Comparison of ENCODE assay signal across 8 mouse cellular contexts in genomic region chr5:73633141-73633540, GRCm38 (mm10). TPM values are rescaled to one million over a fixed set of nuclear protein-coding genes. Genes with fewer than 3 reads are reported as not detected.
DNase-seq lines count a peak whose midpoint lies in the region; TF ChIP-seq lines count a peak whose summit lies in the region.
"Had no signal": no experiment of that assay in that cellular context is flagged by ENCODE, and none has a peak within 500 bp of the region (broad histone marks: within the 10 kb centered on the region; RNA-seq: fewer than 3 reads in every experiment).

No protein-coding gene starts in this region.

- no peak overlapping the region for H3K4me3 ChIP-seq in E14TG2a.4 (replicated peaks; ENCODE audit: low read length)
- H3K4me3 ChIP-seq: liver, embryonic 15.5 days had no signal

- H3K27me3 ChIP-seq in E14TG2a.4 (ENCODE audit: insufficient read depth, low read length), result no peaks in the 10 kb centered on the region
- H3K27me3 ChIP-seq: liver, embryonic 15.5 days had no signal

- H3K9me3 ChIP-seq in E14TG2a.4 (ENCODE audit: low read length), result no peaks in the 10 kb centered on the region
- H3K9me3 ChIP-seq: liver, embryonic 15.5 days had no signal

- H3K4me1 ChIP-seq in E14TG2a.4 (replicated peaks; ENCODE audit: low read depth, low read length), result peaks cover 14% of the 10 kb centered on the region
- H3K4me1 ChIP-seq: liver, embryonic 15.5 days had no signal

- peak; percentile 58 for DNase-seq in WW6 (ENCODE audit: low read depth, low spot score)
- DNase-seq in embryo, embryonic 10 days (ENCODE audit: low spot score), result peak; percentile 76
- DNase-seq in heart, adult 8-10 months (ENCODE audit: low spot score), result peak; percentile 63
- DNase-seq in layer of hippocampus, postnatal 36 days, result peak; percentile 68 to 71
- peak; percentile 76 for DNase-seq in mesoderm, embryonic 11.5 days (ENCODE audit: low read depth, low spot score)
- DNase-seq in telencephalon, adult 2 months (ENCODE audit: low read depth, low spot score), result peak; percentile 45

- peak; percentile 88 for TF ChIP-seq CTCF in E14TG2a.4 (conservative IDR thresholded peaks at IDR 0.05; ENCODE audit: low read length)

- H3K36me3 ChIP-seq in E14TG2a.4 (ENCODE audit: insufficient read depth, low read length), result no peaks in the 10 kb centered on the region
- H3K36me3 ChIP-seq: liver, embryonic 15.5 days had no signal

RNA-seq across cellular contexts. Expression of gene Lrrc66, which starts 0.8 kb away (rescaled TPM):
- total RNA-seq in heart, adult 8-10 months (2022), result under 1 TPM in 1 of 4 experiments, not detected in 3; 0.12 TPM
- total RNA-seq in layer of hippocampus, postnatal 36 days (2021), result not detected

RNA-seq across cellular contexts. Expression of gene Sgcb, which starts 14.4 kb away (rescaled TPM):
- 100 to 1,000 TPM; 113 to 128 (median 122) TPM for total RNA-seq in heart, adult 8-10 months (2022)
- total RNA-seq in layer of hippocampus, postnatal 36 days (2021), result 10 to 100 TPM; 48.7 to 51.7 TPM

RNA-seq across cellular contexts. Expression of gene Spata18, which starts 18.0 kb away (rescaled TPM):
- under 1 TPM; 0.22 to 0.37 (median 0.33) TPM for total RNA-seq in heart, adult 8-10 months (2022)
- total RNA-seq in layer of hippocampus, postnatal 36 days (2021), result 1 to 10 TPM in 1 of 2 experiments, under 1 TPM in 1; 0.45 to 1.2 TPM
